Mouse (Mus musculus): ENCODE results near the gene Ggta1. TPM values are rescaled to one million over a fixed set of nuclear protein-coding genes. Genes with fewer than 3 reads are reported as not detected.

Gene Ggta1
- total RNA-seq, 1 experiment = 36.5 TPM

GRCm38 (mm10) chr2:35446798-35447197 lies 16.2 kb downstream of the Ggta1 start:
- no peak for DNase-seq (ENCODE audit: low read depth, low spot score)
- Histone ChIP-seq H3K27ac (ENCODE audit: insufficient read depth, low read depth, low read length, poor library complexity, severe bottlenecking) (peak overlapping the region; percentile 32; the same call in 1 of the 2 replicates), H3K9me3 (ENCODE audit: control insufficient read depth, insufficient read depth, low read depth, low read length) (no peaks in the 10 kb centered on the region), H3K4me3 (ENCODE audit: insufficient read depth in 1 of 2, low read depth in 1 of 2, low read length in 2 of 2, poor library complexity in 1 of 2, severe bottlenecking in 1 of 2) (peak overlapping the region; percentile 40 to 57), H3K36me3 (ENCODE audit: control insufficient read depth, insufficient read depth, low read length, poor library complexity, severe bottlenecking) (peaks cover under 1% of the 10 kb centered on the region; the same call in 1 of the 2 replicates), H3K4me1 (ENCODE audit: control insufficient read depth in 2 of 2, insufficient read depth in 2 of 2, low read length in 2 of 2, poor library complexity in 1 of 2) (peaks cover 11 to 22% of the 10 kb centered on the region in 2 experiments), H3K9ac (ENCODE audit: insufficient read depth, low read depth, low read length, poor library complexity, severe bottlenecking) (peak overlapping the region; percentile 37; the same call in 1 of the 2 replicates)
- TF ChIP-seq CHD2 (IDR thresholded peaks at IDR 0.05; ENCODE audit: low read depth, low read length) = no peak
- no peak for TF ChIP-seq ZC3H11A (IDR thresholded peaks at IDR 0.05; ENCODE audit: borderline replicate concordance, low read depth, low read length)
- no peak for TF ChIP-seq HCFC1 (IDR thresholded peaks at IDR 0.05; ENCODE audit: borderline replicate concordance, insufficient read depth, low read length)
- no peak for TF ChIP-seq ZNF384 (IDR thresholded peaks at IDR 0.05; ENCODE audit: low read depth, low read length)
- TF ChIP-seq MAFK (IDR thresholded peaks at IDR 0.05; ENCODE audit: insufficient read depth, low read depth, low read length) = no peak
- in situ Hi-C loops (cut with MboI; ENCODE audit: low sequenced_read_pairs in 2 of 2, unreplicated experiment in 2 of 2) = no loop called here

GRCm38 (mm10) chr2:35446300-35446699 lies 16.7 kb downstream of the Ggta1 start:
- Histone ChIP-seq H3K9ac (ENCODE audit: insufficient read depth, low read depth, low read length, poor library complexity, severe bottlenecking) (peak overlapping the region; percentile 45; the same call in 1 of the 2 replicates), H3K27ac (ENCODE audit: insufficient read depth, low read depth, low read length, poor library complexity, severe bottlenecking) (peak overlapping the region; percentile 60; the same call in 1 of the 2 replicates), H3K36me3 (ENCODE audit: control insufficient read depth, insufficient read depth, low read length, poor library complexity, severe bottlenecking) (peaks cover 2% of the 10 kb centered on the region; the same call in 1 of the 2 replicates), H3K4me3 (ENCODE audit: insufficient read depth in 1 of 2, low read depth in 1 of 2, low read length in 2 of 2, poor library complexity in 1 of 2, severe bottlenecking in 1 of 2) (peak overlapping the region; percentile 40 to 57), H3K9me3 (ENCODE audit: control insufficient read depth, insufficient read depth, low read depth, low read length) (no peaks in the 10 kb centered on the region), H3K4me1 (ENCODE audit: control insufficient read depth in 2 of 2, insufficient read depth in 2 of 2, low read length in 2 of 2, poor library complexity in 1 of 2) (peaks cover 11 to 20% of the 10 kb centered on the region in 2 experiments)
- no peak for DNase-seq (ENCODE audit: low read depth, low spot score)
- TF ChIP-seq MAFK (IDR thresholded peaks at IDR 0.05; ENCODE audit: insufficient read depth, low read depth, low read length) = no peak
- no peak for TF ChIP-seq HCFC1 (IDR thresholded peaks at IDR 0.05; ENCODE audit: borderline replicate concordance, insufficient read depth, low read length)
- in situ Hi-C loops (cut with MboI; ENCODE audit: low sequenced_read_pairs in 2 of 2, unreplicated experiment in 2 of 2) = no loop called here

GRCm38 (mm10) chr2:35445610-35446009 lies 17.4 kb downstream of the Ggta1 start:
- Histone ChIP-seq H3K9ac (ENCODE audit: insufficient read depth, low read depth, low read length, poor library complexity, severe bottlenecking) (peak overlapping the region; percentile 45; the same call in 1 of the 2 replicates), H3K36me3 (ENCODE audit: control insufficient read depth, insufficient read depth, low read length, poor library complexity, severe bottlenecking) (peaks cover 2% of the 10 kb centered on the region; the same call in 1 of the 2 replicates), H3K4me3 (ENCODE audit: insufficient read depth in 1 of 2, low read depth in 1 of 2, low read length in 2 of 2, poor library complexity in 1 of 2, severe bottlenecking in 1 of 2) (peak overlapping the region; percentile 23 to 51; a peak in 2 of 4 replicates), H3K4me1 (ENCODE audit: control insufficient read depth in 2 of 2, insufficient read depth in 2 of 2, low read length in 2 of 2, poor library complexity in 1 of 2) (peaks cover 11 to 18% of the 10 kb centered on the region in 2 experiments), H3K9me3 (ENCODE audit: control insufficient read depth, insufficient read depth, low read depth, low read length) (no peaks in the 10 kb centered on the region), H3K27ac (ENCODE audit: insufficient read depth, low read depth, low read length, poor library complexity, severe bottlenecking) (peak overlapping the region; percentile 60; the same call in 1 of the 2 replicates)
- in situ Hi-C loops (cut with MboI; ENCODE audit: low sequenced_read_pairs in 2 of 2, unreplicated experiment in 2 of 2) = no loop called here
- DNase-seq (ENCODE audit: low read depth, low spot score) = no peak
- TF ChIP-seq HCFC1 (IDR thresholded peaks at IDR 0.05; ENCODE audit: borderline replicate concordance, insufficient read depth, low read length) = no peak
- no peak for TF ChIP-seq MAFK (IDR thresholded peaks at IDR 0.05; ENCODE audit: insufficient read depth, low read depth, low read length)
- no peak for TF ChIP-seq ZC3H11A (IDR thresholded peaks at IDR 0.05; ENCODE audit: borderline replicate concordance, low read depth, low read length)
- TF ChIP-seq ZNF384 (IDR thresholded peaks at IDR 0.05; ENCODE audit: low read depth, low read length) = no peak
- no peak for TF ChIP-seq CHD2 (IDR thresholded peaks at IDR 0.05; ENCODE audit: low read depth, low read length)

- Histone ChIP-seq H3K36me3 (ENCODE audit: control insufficient read depth, insufficient read depth, low read length, poor library complexity, severe bottlenecking) (peaks cover 2% of the 10 kb centered on the region; the same call in 1 of the 2 replicates), H3K4me3 (ENCODE audit: insufficient read depth in 1 of 2, low read depth in 1 of 2, low read length in 2 of 2, poor library complexity in 1 of 2, severe bottlenecking in 1 of 2) (0 out of 4 replicates have a peak overlapping the region, but pooled peaks of 1 of the 2 experiments have one; percentile 23), H3K27ac (ENCODE audit: insufficient read depth, low read depth, low read length, poor library complexity, severe bottlenecking) (no peak overlapping the region; the same call in 1 of the 2 replicates), H3K9ac (ENCODE audit: insufficient read depth, low read depth, low read length, poor library complexity, severe bottlenecking) (peak overlapping the region; percentile 3; the same call in 1 of the 2 replicates), H3K4me1 (ENCODE audit: control insufficient read depth in 2 of 2, insufficient read depth in 2 of 2, low read length in 2 of 2, poor library complexity in 1 of 2) (peaks cover 11 to 18% of the 10 kb centered on the region in 2 experiments), H3K9me3 (ENCODE audit: control insufficient read depth, insufficient read depth, low read depth, low read length) (no peaks in the 10 kb centered on the region)
- in situ Hi-C loops (cut with MboI; ENCODE audit: low sequenced_read_pairs in 2 of 2, unreplicated experiment in 2 of 2) = no loop called here
- no peak for TF ChIP-seq MAFK (IDR thresholded peaks at IDR 0.05; ENCODE audit: insufficient read depth, low read depth, low read length)
- no peak for TF ChIP-seq CHD2 (IDR thresholded peaks at IDR 0.05; ENCODE audit: low read depth, low read length)
- no peak for TF ChIP-seq ZC3H11A (IDR thresholded peaks at IDR 0.05; ENCODE audit: borderline replicate concordance, low read depth, low read length)
- TF ChIP-seq ZNF384 (IDR thresholded peaks at IDR 0.05; ENCODE audit: low read depth, low read length) = no peak
- no peak for DNase-seq (ENCODE audit: low read depth, low spot score)
Measured at GRCm38 (mm10) chr2:35444764-35445262, 18.2 kb downstream of the Ggta1 start.

Measured in ES-E14 (cell line).